Mouse (Mus musculus) c-Kit-positive CD71-negative TER-119-negative erythroid progenitor cells, embryonic 14.5 days (primary cell): ENCODE results near the gene Pard3.

Experiments
- DNase-seq: peaks from one replicate; pipeline ENCODE4 v3.0.0-alpha.2; 2013; ENCODE audit warnings: low read depth

Pard3 gene

GRCm38 (mm10) chr8:127063551-127064360, at the start of gene Pard3:
Gene Pard3, plus strand, starts transcription at chr8:127063893.
- DNase-seq: no peak

GRCm38 (mm10) chr8:127021830-127022229, 41.9 kb upstream of the Pard3 start:
- no peak for DNase-seq

- DNase-seq: no peak
These were observed 38.4 kb upstream of the Pard3 start for GRCm38 (mm10) chr8:127025256-127025717.

- no peak for DNase-seq
These were observed 37.9 kb upstream of the Pard3 start for GRCm38 (mm10) chr8:127025775-127026174.

- DNase-seq: no peak
These were observed 32.2 kb upstream of the Pard3 start for GRCm38 (mm10) chr8:127031476-127031875.

- DNase-seq: no peak
These were observed 24.8 kb upstream of the Pard3 start for GRCm38 (mm10) chr8:127038928-127039327.

GRCm38 (mm10) chr8:127049996-127050395, 13.7 kb upstream of the Pard3 start:
- no peak for DNase-seq

- no peak for DNase-seq
These were observed 11.6 kb upstream of the Pard3 start for GRCm38 (mm10) chr8:127052132-127052531.

GRCm38 (mm10) chr8:127055081-127055480, 8.6 kb upstream of the Pard3 start:
- no peak for DNase-seq

- DNase-seq: no peak
These were observed 4.9 kb upstream of the Pard3 start for GRCm38 (mm10) chr8:127058759-127059158.

- DNase-seq: no peak
These were observed 3.9 kb upstream of the Pard3 start for GRCm38 (mm10) chr8:127059826-127060225.

- DNase-seq: no peak
These were observed 844 bp downstream of the Pard3 start for GRCm38 (mm10) chr8:127064361-127065112.

- DNase-seq: no peak
These were observed 1.4 kb downstream of the Pard3 start for GRCm38 (mm10) chr8:127065113-127065473.

- no peak for DNase-seq
These were observed 2.1 kb downstream of the Pard3 start for GRCm38 (mm10) chr8:127065791-127066190.

GRCm38 (mm10) chr8:127066501-127066900, 2.8 kb downstream of the Pard3 start:
- DNase-seq: no peak

GRCm38 (mm10) chr8:127068719-127069118, 5.0 kb downstream of the Pard3 start:
- no peak for DNase-seq

- DNase-seq: no peak
These were observed 6.5 kb downstream of the Pard3 start for GRCm38 (mm10) chr8:127070225-127070624.

- DNase-seq: no peak
These were observed 9.4 kb downstream of the Pard3 start for GRCm38 (mm10) chr8:127073052-127073618.

- no peak for DNase-seq
These were observed 12.8 kb downstream of the Pard3 start for GRCm38 (mm10) chr8:127076511-127076910.

GRCm38 (mm10) chr8:127079244-127079805, 15.6 kb downstream of the Pard3 start:
- no peak for DNase-seq

- no peak for DNase-seq
These were observed 17.6 kb downstream of the Pard3 start for GRCm38 (mm10) chr8:127081297-127081696.

- no peak for DNase-seq
These were observed 18.8 kb downstream of the Pard3 start for GRCm38 (mm10) chr8:127082486-127082885.

GRCm38 (mm10) chr8:127084565-127084964, 20.9 kb downstream of the Pard3 start:
- no peak for DNase-seq
